Mouse (Mus musculus) CH12.LX (cell line): ENCODE data around the gene Gm13285. TPM values are rescaled to one million over a fixed set of nuclear protein-coding genes. Genes with fewer than 3 reads are reported as not detected.
A peak's percentile ranks its signal among the peaks of the same experiment; 100 is the strongest.
"Not testable (repeated sequence)": the region's sequence is repeated elsewhere in the genome, so short reads cannot be mapped to it uniquely, and the experiment has no call there.

Experiments
- DNase-seq: peaks from one replicate; pipeline ENCODE4 v3.0.0-alpha.2; 2013; ENCODE audit errors: extremely low read depth
- H3K27ac ChIP-seq: 2 replicates; pipeline ENCODE4 v1.5.1; 2012; ENCODE audit warnings: low read depth, mild to moderate bottlenecking, control low read depth, moderate library complexity; ENCODE audit not compliant: insufficient read depth
- H3K27me3 ChIP-seq: replicated peaks from 2 replicates; pipeline ENCODE3; 2012; ENCODE audit warnings: inconsistent platforms
- H3K36me3 ChIP-seq, 2 experiments: replicated peaks in 1 of 2; 2 replicates each; pipeline versions ENCODE3 to v1.6.1; 2012; ENCODE audit warnings: inconsistent platforms in 1 of 2, low read length in 1 of 2, mild to moderate bottlenecking in 1 of 2, mixed read lengths in 1 of 2, moderate library complexity in 1 of 2; ENCODE audit not compliant: control insufficient read depth in 1 of 2, insufficient read depth in 1 of 2
- H3K4me1 ChIP-seq, 2 experiments: 2 replicates each; pipeline ENCODE4 v1.6.1; 2012; ENCODE audit warnings: inconsistent platforms in 1 of 2, moderate library complexity in 1 of 2; ENCODE audit not compliant: insufficient read depth in 2 of 2, control insufficient read depth in 1 of 2
- H3K4me2 ChIP-seq: 2 replicates; pipeline ENCODE4 v1.6.1; 2012; ENCODE audit warnings: low read depth, mild to moderate bottlenecking, control low read depth; ENCODE audit not compliant: poor library complexity, insufficient read depth, severe bottlenecking
- H3K4me3 ChIP-seq, 3 experiments: fragments of 150-350 bp in 1 of 3; sonication (generic) in 1 of 3; replicated peaks in 1 of 3; 2 replicates each; pipeline versions ENCODE3 to v1.5.1; 2011 to 2012; ENCODE audit warnings: low read depth in 2 of 3, low read length in 2 of 3, mild to moderate bottlenecking in 2 of 3, moderate library complexity in 2 of 3, control low read depth in 1 of 3, improper control_type of control experiment in 1 of 3, inconsistent platforms in 1 of 3, mixed read lengths in 1 of 3; ENCODE audit not compliant: poor library complexity in 1 of 3
- H3K79me2 ChIP-seq: replicated peaks from 2 replicates; pipeline ENCODE4 v1.6.1; 2012; ENCODE audit warnings: mild to moderate bottlenecking, moderate library complexity; ENCODE audit not compliant: control insufficient read depth, poor library complexity, insufficient read depth, severe bottlenecking; ENCODE audit errors: extremely low read depth
- H3K9ac ChIP-seq: 2 replicates; pipeline ENCODE4 v1.6.1; 2012; ENCODE audit warnings: low read depth, mild to moderate bottlenecking, control low read depth, moderate library complexity; ENCODE audit not compliant: insufficient read depth
- H3K9me3 ChIP-seq: replicated peaks from 2 replicates; pipeline ENCODE3; 2012; ENCODE audit warnings: low read length, inconsistent platforms, mixed read lengths
- BHLHE40 ChIP-seq: IDR thresholded peaks from 2 replicates; pipeline ENCODE4 v1.6.1; 2011; ENCODE audit warnings: mild to moderate bottlenecking, low read depth, low read length, improper control_type of control experiment
- CTCF ChIP-seq, 2 experiments: IDR thresholded peaks in 1 of 2; conservative IDR thresholded peaks in 1 of 2; 2 replicates each; pipeline ENCODE4 v1.5.1; 2011 to 2012; ENCODE audit warnings: low read depth in 2 of 2, low read length in 2 of 2, improper control_type of control experiment in 1 of 2, inconsistent platforms in 1 of 2, mild to moderate bottlenecking in 1 of 2, moderate library complexity in 1 of 2
- UBTF ChIP-seq: IDR thresholded peaks from 2 replicates; pipeline ENCODE4 v1.6.1; 2012; ENCODE audit warnings: low read depth, mild to moderate bottlenecking, inconsistent platforms, low read length, improper control_type of control experiment, moderate library complexity
- ZMIZ1 ChIP-seq: IDR thresholded peaks from 2 replicates; pipeline ENCODE4 v1.6.1; 2012; ENCODE audit warnings: low read depth, mild to moderate bottlenecking, inconsistent platforms, low read length, improper control_type of control experiment
- dilution Hi-C: fragments of 300-500 bp; cut with MboI; formaldehyde crosslinking; loops from 2 replicates; pipeline ENCODE4 v1.14.3; 2020; ENCODE audit warnings: low sequenced_read_pairs; ENCODE audit not compliant: extremely low pct_unique_long_range_greater_than_20kb, extremely low pct_ligation_motif_present
- in situ Hi-C: fragments of 300-500 bp; cut with MboI; formaldehyde crosslinking; loops from 3 replicates; pipeline ENCODE4 v1.14.3; 2019; ENCODE audit warnings: low sequenced_read_pairs, low pct_ligation_motif_present, low pct_unique_long_range_greater_than_20kb, mixed read lengths
- polyA plus RNA-seq: library from polyadenylated mRNA; unstranded; fragments of >175 nt; gene quantifications from 2 replicates; pipeline ENCODE4 v1.2.1, GENCODE M21; 2012; ENCODE audit warnings: low read depth; ENCODE audit not compliant: insufficient read length
- total RNA-seq, 2 experiments: library from RNA; depleted of rRNA; stranded (reverse); fragments of 300-350 nt in 1 of 2; fragments of >200 nt in 1 of 2; gene quantifications; 2 replicates each; pipeline ENCODE4 v1.2.3; 2012 to 2014

Gene Gm13285
- total and polyA plus RNA-seq, 3 experiments, result not detected

DNA sequence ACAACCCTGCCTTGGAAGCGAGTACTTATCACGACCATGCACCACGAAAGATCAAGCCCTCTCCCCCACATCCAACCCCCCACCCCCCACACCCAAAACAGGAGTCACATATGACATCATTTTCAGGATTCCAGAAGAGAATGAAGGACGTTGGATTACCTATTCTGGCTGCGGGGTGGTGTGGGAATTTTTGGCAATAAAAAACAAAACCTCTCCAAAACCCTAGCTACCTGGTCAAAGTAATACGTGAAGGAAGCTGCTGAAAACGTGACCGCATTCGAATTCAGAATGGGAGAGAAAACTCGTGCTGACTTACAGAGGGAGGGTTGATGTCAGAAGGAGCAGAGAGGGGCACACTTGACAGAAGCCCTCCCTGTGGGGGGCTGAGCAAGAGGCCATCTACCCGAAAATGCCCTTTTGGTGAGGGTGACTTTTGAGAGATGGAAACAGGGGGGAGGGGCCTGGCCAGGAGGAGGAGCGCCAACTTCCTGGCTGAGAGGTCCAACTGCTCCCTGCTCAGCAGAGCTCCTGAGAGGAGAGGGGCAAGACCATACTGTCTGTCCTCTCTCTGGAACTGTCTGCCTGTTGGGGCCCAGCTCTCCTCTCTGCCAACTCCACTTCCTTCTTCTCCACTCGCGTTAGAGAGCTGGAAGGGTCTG, 39.7 kb upstream of the Gm13285 start, which contains the start of gene Gm13283:
Gene Gm13283, plus strand, starts transcription at position 510 of the 659 bp plus-strand sequence.
- H3K4me3 ChIP-seq, result peak within 1 kb of the TSS in 1 of 3 experiments; percentile 63
- H3K9ac ChIP-seq, result peak within 1 kb of the TSS; percentile 60; the same call in 1 of the 2 replicates

DNA sequence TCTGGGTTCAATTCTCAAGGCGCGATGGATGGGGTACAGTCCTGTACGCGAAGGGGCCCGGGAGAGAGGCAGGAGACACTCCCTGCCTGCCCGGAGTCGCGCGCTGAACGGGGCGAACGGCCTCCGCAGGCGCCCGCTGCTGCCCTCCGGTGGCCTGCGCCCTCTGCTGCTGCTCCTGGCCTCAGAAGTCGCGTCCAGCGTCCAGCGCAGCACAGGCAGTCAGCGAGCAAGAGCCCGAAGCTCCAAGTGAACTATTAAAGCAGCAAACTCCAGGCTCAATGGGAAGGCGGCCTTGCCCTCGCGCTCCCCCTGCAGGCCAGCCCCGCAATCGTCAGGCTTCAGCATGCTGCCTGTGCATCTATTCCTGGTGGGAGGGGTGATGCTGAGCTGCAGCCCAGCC, 39.0 kb upstream of the Gm13285 start:
- H3K9me3 ChIP-seq, H3K4me1 ChIP-seq, dilution Hi-C loops, in situ Hi-C loops, H3K79me2 ChIP-seq, H3K27me3 ChIP-seq, H3K27ac ChIP-seq, H3K36me3 ChIP-seq: not testable (repeated sequence)
- TF ChIP-seq UBTF (0 out of 2 replicates have a peak, but pooled peaks have one; percentile 42), CTCF (conservative IDR thresholded peaks at IDR 0.05 in 1 of 2, IDR thresholded peaks at IDR 0.05 in 1 of 2; ENCODE audit: low read depth in 2 of 2, low read length in 2 of 2) (peak in 1 of 2 experiments; percentile 42; a peak in 2 of 4 replicates)
- Histone ChIP-seq H3K4me3 (peak overlapping the region in 1 of 3 experiments; percentile 63), H3K4me2 (peak overlapping the region; percentile 56; the same call in 1 of the 2 replicates), H3K9ac (peak overlapping the region; percentile 60; the same call in 1 of the 2 replicates)
- peak; percentile 56 for DNase-seq

More for the DNA sequence above, 39.7 kb upstream of the Gm13285 start, which contains the start of gene Gm13283:
- H3K4me1 ChIP-seq, in situ Hi-C loops, H3K9me3 ChIP-seq, dilution Hi-C loops, DNase-seq: not testable (repeated sequence)
- TF ChIP-seq ZMIZ1, result peak; percentile 32; the same call in 1 of the 2 replicates
- peak; percentile 34; the same call in 1 of the 2 replicates for TF ChIP-seq BHLHE40
- TF ChIP-seq, all 38 proteins: peak for 2; not testable (repeated sequence) for 36
- H3K27me3 ChIP-seq, H3K27ac ChIP-seq, H3K36me3 ChIP-seq, H3K79me2 ChIP-seq: not testable (repeated sequence)
- H3K4me2 ChIP-seq, result peak within 1 kb of the TSS; percentile 56; the same call in 1 of the 2 replicates

DNA sequence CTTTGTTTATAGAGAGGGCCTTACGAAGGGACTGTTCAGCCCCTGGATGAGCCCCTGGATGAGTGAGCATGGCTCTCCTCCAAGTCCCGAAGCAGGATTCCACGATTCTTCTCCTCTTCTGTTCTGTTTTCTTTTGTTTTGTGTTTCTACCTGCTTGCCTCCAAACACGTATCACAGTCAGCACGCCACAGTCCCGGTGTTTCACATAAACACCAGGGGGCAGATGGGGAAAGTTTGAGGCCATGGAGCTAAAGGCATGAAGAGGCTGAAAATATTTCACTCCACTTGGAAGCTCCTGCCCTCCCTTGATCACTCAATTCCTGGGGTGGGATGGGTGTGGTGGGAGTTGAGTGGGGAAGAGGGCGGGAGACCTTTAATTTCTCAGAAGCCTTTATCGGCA, 37.7 kb upstream of the Gm13285 start:
- H3K27me3 ChIP-seq, in situ Hi-C loops, H3K9ac ChIP-seq, H3K9me3 ChIP-seq, H3K4me1 ChIP-seq, H3K27ac ChIP-seq, H3K4me2 ChIP-seq, H3K36me3 ChIP-seq, H3K79me2 ChIP-seq, DNase-seq, dilution Hi-C loops, H3K4me3 ChIP-seq: not testable (repeated sequence)

DNA sequence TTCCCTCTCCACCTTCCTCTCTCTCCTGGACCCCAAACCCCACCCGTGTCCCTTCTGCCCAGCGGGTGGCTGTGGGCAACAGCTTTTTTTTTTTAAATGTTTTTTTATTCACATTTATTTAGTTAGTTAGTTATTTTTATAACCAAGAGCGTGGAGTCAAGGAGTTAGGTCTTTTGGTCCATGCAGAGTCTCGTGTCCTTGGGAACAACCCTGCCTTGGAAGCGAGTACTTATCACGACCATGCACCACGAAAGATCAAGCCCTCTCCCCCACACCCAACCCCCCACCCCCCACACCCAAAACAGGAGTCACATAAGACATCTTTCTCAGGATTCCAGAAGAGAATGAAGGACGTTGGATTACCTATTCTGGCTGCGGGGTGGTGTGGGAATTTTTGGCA, 37.1 kb upstream of the Gm13285 start:
- dilution Hi-C loops, H3K9ac ChIP-seq, H3K79me2 ChIP-seq, DNase-seq, H3K9me3 ChIP-seq, in situ Hi-C loops, H3K27me3 ChIP-seq, H3K4me1 ChIP-seq, H3K27ac ChIP-seq, H3K4me3 ChIP-seq, H3K36me3 ChIP-seq: not testable (repeated sequence)
- H3K4me2 ChIP-seq, result peak overlapping the region; percentile 85; the same call in 1 of the 2 replicates
